Mouse (Mus musculus) mammary gland, adult 2 months (tissue): ENCODE measurements around the gene Igsf10. TPM values are rescaled to one million over a fixed set of nuclear protein-coding genes. Genes with fewer than 3 reads are reported as not detected.

Experiments
- polyA plus RNA-seq: library from polyadenylated mRNA; depleted of rRNA; stranded (reverse); fragments of >200 nt; gene quantifications from 2 replicates; pipeline ENCODE4 v1.2.3, GENCODE M21; 2012; ENCODE audit warnings: low replicate concordance; rRNA removed

Gene Igsf10
- polyA plus RNA-seq: 3.4 and 6.4 TPM in 2 replicates

DNA sequence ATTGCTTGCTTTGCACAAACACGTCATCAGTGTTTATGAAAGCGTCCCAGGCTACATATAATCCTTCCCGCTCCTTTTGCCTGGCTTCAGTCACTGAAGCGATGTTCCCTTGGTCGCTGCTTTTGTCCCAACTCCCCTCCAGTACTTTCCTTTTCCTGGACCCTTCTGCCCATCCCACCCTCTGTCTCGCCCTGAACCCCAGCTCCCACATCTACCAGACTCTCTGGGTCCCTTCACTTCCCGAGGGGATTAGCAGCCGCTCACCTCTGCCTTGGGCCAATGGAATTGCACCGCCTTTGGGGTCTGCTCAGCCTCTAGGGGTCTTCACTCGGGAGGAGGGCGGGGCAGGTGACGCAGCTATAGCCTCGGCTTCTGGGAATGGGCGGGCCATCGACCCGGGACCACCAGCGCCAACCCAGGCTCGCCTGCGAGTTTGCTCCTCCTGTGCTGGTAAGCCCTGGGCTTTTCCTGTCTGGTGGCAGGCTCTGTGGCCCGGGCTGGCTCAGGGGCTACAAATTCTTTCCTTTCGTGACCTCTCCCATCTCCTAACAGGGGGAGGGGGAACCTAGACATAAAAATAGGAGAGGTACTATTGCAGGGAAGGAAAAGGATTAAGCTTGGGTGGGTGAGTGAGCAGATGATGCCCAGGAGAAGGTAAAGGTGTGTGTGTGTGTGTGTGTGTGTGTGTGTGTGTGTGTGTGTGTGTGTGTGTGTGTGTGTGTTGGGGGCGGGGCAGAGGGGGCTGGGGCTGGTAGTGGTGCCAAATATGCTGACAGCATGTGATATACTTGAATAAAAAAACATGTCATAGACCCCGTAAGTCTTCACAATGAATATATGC, at the start of gene Igsf10:
Gene Igsf10, minus strand, starts transcription at position 330 of the 841 bp plus-strand sequence.

Other genes starting within 250 kb of the Igsf10 start
- gene Gpr171, start 242.6 kb downstream of the Igsf10 start, polyA plus RNA-seq: 3.5 and 5.2 TPM in 2 replicates
- 3.0 and 5.6 TPM in 2 replicates for gene P2ry14, start 190.8 kb downstream of the Igsf10 start, polyA plus RNA-seq
- gene Gpr87, start 149.3 kb downstream of the Igsf10 start, polyA plus RNA-seq: 0.10 and 1.3 TPM in 2 replicates
- gene P2ry13, start 133.5 kb downstream of the Igsf10 start, polyA plus RNA-seq: 4.7 and 7.5 TPM in 2 replicates
- gene P2ry12, start 81.5 kb downstream of the Igsf10 start, polyA plus RNA-seq: 6.4 and 16.8 TPM in 2 replicates